Mouse (Mus musculus): ENCODE results near the gene Hipk3.

DNA sequence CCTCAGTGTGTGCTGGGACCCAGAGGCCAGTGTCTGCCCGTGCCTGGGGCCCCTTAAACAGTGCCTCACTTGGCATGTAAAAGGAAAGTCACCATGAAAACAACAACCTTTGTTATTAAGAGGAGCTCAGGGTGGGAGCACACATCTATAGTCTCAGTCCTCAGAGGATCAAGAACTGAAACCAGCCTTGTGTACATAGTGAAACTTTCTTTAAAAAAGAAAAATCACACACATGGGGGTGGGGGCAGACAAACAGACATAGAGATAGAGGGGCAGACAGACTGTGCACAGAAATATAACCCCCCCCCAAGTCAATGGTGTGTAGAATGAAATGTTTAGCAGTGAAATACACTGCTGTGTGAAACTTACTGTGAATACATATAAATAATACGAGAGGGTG is 99.5 kb downstream of the Hipk3 start:
- no peak for TF ChIP-seq POLR2A (IDR thresholded peaks at IDR 0.05; ENCODE audit: control insufficient read depth, extremely low read depth, insufficient read depth, low read length, poor library complexity)
- TF ChIP-seq CTCF (IDR thresholded peaks at IDR 0.05; ENCODE audit: borderline replicate concordance, control insufficient read depth, extremely low read depth, insufficient read depth, low read length, poor library complexity), result no peak
